Mouse (Mus musculus): ENCODE results near the gene Map3k1.

Gene Map3k1

GRCm38 (mm10) chr13:111789420-111790065 is 19.2 kb downstream of the Map3k1 start:
- peak; percentile 52 for DNase-seq

- peak; percentile 35 to 46 for DNase-seq
Observed at GRCm38 (mm10) chr13:111788882-111789281, 19.9 kb downstream of the Map3k1 start.

GRCm38 (mm10) chr13:111787857-111788619 is 20.8 kb downstream of the Map3k1 start:
- DNase-seq = peak; percentile 91 to 95

GRCm38 (mm10) chr13:111786584-111786983 is 22.2 kb downstream of the Map3k1 start:
- peak; percentile 62 to 69 for DNase-seq

GRCm38 (mm10) chr13:111783451-111783850 is 25.3 kb downstream of the Map3k1 start:
- peak; percentile 79 to 87 for DNase-seq

GRCm38 (mm10) chr13:111779471-111779870 is 29.3 kb downstream of the Map3k1 start:
- no peak for DNase-seq

GRCm38 (mm10) chr13:111778606-111779005 is 30.2 kb downstream of the Map3k1 start:
- no peak for DNase-seq

- no peak for DNase-seq
Observed at GRCm38 (mm10) chr13:111777865-111778264, 30.9 kb downstream of the Map3k1 start.

- DNase-seq = no peak
Observed at GRCm38 (mm10) chr13:111777179-111777578, 31.6 kb downstream of the Map3k1 start.

- no peak for DNase-seq
Observed at GRCm38 (mm10) chr13:111772075-111772474, 36.7 kb downstream of the Map3k1 start.

- peak; percentile 88 for DNase-seq
Observed at GRCm38 (mm10) chr13:111771232-111771631, 37.6 kb downstream of the Map3k1 start.

GRCm38 (mm10) chr13:111770776-111771175 is 38.0 kb downstream of the Map3k1 start:
- no peak for DNase-seq

- DNase-seq = no peak
Observed at GRCm38 (mm10) chr13:111762526-111762925, 46.3 kb downstream of the Map3k1 start.

GRCm38 (mm10) chr13:111756986-111757385 is 51.8 kb downstream of the Map3k1 start:
- DNase-seq = no peak

GRCm38 (mm10) chr13:111755937-111756336 is 52.9 kb downstream of the Map3k1 start:
- peak in 1 of 2 experiments; percentile 10 for DNase-seq

GRCm38 (mm10) chr13:111755377-111755776 is 53.4 kb downstream of the Map3k1 start:
- peak in 1 of 2 experiments; percentile 1 for DNase-seq

- peak in 1 of 2 experiments; percentile 12 for DNase-seq
Observed at GRCm38 (mm10) chr13:111753321-111753720, 55.5 kb downstream of the Map3k1 start.

GRCm38 (mm10) chr13:111748301-111749062 is 60.3 kb downstream of the Map3k1 start:
- peak in 1 of 2 experiments; percentile 28 for DNase-seq

GRCm38 (mm10) chr13:111746831-111747230 is 62.0 kb downstream of the Map3k1 start:
- DNase-seq = no peak

- peak; percentile 76 to 86 for DNase-seq
Observed at GRCm38 (mm10) chr13:111745216-111745615, 63.6 kb downstream of the Map3k1 start.

- DNase-seq = peak in 1 of 2 experiments; percentile 41
Observed at GRCm38 (mm10) chr13:111744233-111745000, 64.4 kb downstream of the Map3k1 start.

- peak; percentile 84 to 91 for DNase-seq
Observed at GRCm38 (mm10) chr13:111741991-111742615, 66.7 kb downstream of the Map3k1 start.
